Mouse (Mus musculus) right cerebral cortex, postnatal 4 days (tissue): ENCODE results near the gene E130309D02Rik.

Experiments used
- DNase-seq: peaks from one replicate; pipeline ENCODE4 v3.0.0-alpha.2; 2022

E130309D02Rik gene

GRCm38 (mm10) chr5:143264689-143265088, 50.5 kb downstream of the E130309D02Rik start:
- no peak for DNase-seq

DNA sequence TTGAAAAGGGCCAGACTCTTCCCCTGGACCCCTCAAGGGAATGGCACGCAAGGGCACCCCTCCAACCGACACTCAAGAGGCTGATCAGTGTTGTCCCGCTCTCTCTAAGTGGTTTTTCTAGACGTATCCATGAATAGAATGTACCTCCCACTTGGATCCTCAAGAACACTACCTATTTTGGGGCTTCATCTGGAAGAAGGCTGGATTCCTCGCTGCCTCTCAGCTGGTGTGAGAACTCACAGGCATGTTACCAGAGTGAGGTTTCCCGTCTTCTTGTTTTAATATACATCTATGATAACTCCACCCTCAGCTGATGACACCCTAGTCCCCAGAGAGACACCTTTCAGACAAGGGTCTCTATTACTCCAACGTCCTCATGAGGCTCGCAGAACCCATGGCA, 53.5 kb downstream of the E130309D02Rik start:
- DNase-seq, result no peak

DNA sequence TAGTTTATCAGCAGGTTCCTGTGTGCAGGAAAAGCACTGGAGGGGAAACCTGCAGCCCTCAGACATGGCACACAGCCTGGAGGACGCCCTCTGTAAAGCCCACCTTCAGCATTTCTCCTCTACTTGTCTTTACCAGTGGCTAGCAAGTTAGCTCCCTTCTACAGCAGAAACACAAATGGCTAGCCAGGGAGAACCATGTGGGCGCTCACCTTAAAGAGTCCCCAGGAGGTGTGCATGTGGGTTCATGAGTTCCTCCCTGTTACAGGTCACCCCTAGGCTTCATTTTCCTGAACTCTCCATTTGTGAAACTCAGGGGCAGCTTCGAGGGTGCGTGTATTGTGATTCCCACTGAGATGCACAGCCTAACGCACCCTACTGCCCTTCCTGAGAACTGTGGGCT, 59.4 kb downstream of the E130309D02Rik start:
- no peak for DNase-seq

DNA sequence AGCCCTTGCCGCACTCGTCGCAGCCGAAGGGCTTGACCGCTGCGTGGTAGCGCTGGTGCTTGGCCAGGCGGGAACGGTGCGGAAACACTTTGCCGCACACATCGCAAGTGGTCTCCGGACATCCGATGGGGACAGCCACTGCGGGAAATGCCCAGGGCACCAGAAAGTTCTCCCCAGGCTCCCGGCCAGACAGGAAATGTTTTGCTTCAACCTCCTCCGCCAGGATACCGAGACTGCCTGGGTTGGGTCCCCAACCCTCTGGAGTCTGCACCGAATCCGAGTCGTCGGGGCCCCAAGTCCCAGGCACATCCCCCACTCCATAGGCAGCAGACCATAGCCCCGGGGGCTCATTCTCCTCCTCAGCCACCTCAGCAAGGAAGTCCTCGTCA, 60.0 kb downstream of the E130309D02Rik start:
- no peak for DNase-seq

GRCm38 (mm10) chr5:143254487-143255130, 60.6 kb downstream of the E130309D02Rik start:
- peak; percentile 33 for DNase-seq

DNA sequence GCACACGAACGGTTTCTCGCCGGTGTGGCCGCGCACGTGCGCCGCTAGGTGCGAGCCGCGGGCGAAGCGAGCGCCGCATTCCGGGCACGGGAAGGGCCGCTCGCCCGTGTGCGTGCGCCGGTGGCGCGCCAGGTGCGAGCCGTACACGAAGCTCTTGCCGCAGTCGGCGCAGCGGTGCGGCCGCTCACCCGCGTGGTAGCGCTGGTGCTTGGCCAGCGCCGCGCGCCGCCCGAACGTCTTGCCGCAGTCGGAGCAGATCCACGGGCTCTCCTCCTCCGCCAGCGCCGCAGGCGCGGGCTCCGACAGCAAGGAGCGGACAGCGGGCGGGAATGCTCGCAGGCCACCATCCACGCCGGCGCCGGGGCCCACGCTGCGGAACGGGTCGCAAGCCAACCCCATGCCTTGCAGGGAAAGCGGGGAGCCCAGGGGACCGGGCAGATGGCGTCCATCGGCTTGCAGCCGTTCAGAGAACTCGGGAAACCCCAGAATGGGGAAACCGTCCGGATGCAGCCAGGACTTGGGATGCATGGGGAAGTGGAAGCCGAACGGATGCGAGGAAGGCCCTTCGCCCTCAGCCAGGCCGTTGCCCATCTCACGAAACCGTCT, 61.2 kb downstream of the E130309D02Rik start:
- DNase-seq, result peak; percentile 47

- DNase-seq, result peak; percentile 40
Measured at GRCm38 (mm10) chr5:143253186-143253880, 61.8 kb downstream of the E130309D02Rik start.

DNA sequence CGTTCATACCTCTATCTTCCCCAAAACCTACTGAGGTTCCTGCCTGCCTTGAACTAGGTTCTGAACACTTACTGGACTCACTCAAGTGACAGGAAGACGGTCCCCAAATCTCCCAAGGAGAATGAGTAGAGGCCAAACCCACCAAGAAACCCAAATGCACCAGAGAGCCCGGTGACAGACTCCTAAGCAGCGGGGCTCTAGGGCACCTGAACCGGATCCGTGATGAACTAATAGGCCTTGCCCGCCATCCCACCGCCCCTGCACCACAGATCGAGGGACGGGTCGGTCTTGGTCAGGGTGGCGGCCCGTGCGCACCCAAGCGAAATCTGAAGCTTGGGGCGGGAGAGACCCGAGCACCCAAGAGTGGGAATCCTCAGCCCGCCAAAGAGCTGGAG, 62.4 kb downstream of the E130309D02Rik start:
- no peak for DNase-seq

GRCm38 (mm10) chr5:143252039-143252438, 63.1 kb downstream of the E130309D02Rik start:
- DNase-seq, result no peak
